Mouse (Mus musculus) forebrain, embryonic 16.5 days (tissue): Measurements from ENCODE around the gene Tarbp1. TPM values are rescaled to one million over a fixed set of nuclear protein-coding genes. Genes with fewer than 3 reads are reported as not detected.
A peak's percentile ranks its signal among the peaks of the same experiment; 100 is the strongest.
"Not testable (repeated sequence)": the region's sequence is repeated elsewhere in the genome, so short reads cannot be mapped to it uniquely, and the experiment has no call there.

Source experiments
- ATAC-seq: fragments of 200-750 bp; cut with Nextera tagmentation; 2 replicates; pipeline ENCODE4 v1.8.0; 2017; ENCODE audit warnings: mild to moderate bottlenecking, moderate library complexity
- H3K27ac ChIP-seq: fragments of 300-500 bp; sonication (generic); 2 replicates; pipeline ENCODE4 v1.5.1; 2014; ENCODE audit warnings: low read length, control low read depth
- H3K27me3 ChIP-seq: fragments of 300-500 bp; sonication (generic); replicated peaks from 2 replicates; pipeline ENCODE4 v1.6.1; 2014; ENCODE audit warnings: low read length; ENCODE audit not compliant: control insufficient read depth, insufficient read depth
- H3K36me3 ChIP-seq: fragments of 300-500 bp; sonication (generic); 2 replicates; pipeline ENCODE4 v1.6.1; 2014; ENCODE audit not compliant: control insufficient read depth, insufficient read depth
- H3K4me1 ChIP-seq: fragments of 300-500 bp; sonication (generic); replicated peaks from 2 replicates; pipeline ENCODE4 v1.6.1; 2014; ENCODE audit warnings: low read length; ENCODE audit not compliant: control insufficient read depth, insufficient read depth
- H3K4me2 ChIP-seq: fragments of 300-500 bp; sonication (generic); 2 replicates; pipeline ENCODE4 v1.6.1; 2014; ENCODE audit warnings: mild to moderate bottlenecking, low read length, control low read depth
- H3K4me3 ChIP-seq: fragments of 300-500 bp; sonication (generic); replicated peaks from 2 replicates; pipeline ENCODE4 v1.5.1; 2014; ENCODE audit warnings: mild to moderate bottlenecking, low read length, control low read depth
- H3K9ac ChIP-seq: fragments of 300-500 bp; sonication (generic); replicated peaks from 2 replicates; pipeline ENCODE4 v1.6.1; 2014; ENCODE audit warnings: low read depth, low read length, control low read depth
- H3K9me3 ChIP-seq: fragments of 300-500 bp; sonication (generic); 2 replicates; pipeline ENCODE4 v1.6.1; 2016; ENCODE audit warnings: low read length; ENCODE audit not compliant: control insufficient read depth
- WGBS: fragments of 180-500 bp; shearing (Covaris S2); extraction: QIAGEN DNeasy Blood & Tissue Kit; methylation state at CpG from one replicate; pipeline ENCODE4 v1.1.7; 2014; 5-methylcytosine and 5-hydroxymethylcytosine counted together
- polyA plus RNA-seq: library from polyadenylated mRNA; unstranded; fragments of >200 nt; fragmentation: Nextera tagmentation; extraction: Ambion mirVana; gene quantifications from 2 replicates; pipeline ENCODE4 v1.2.1, GENCODE M21; 2015

Gene Tarbp1
- polyA plus RNA-seq, 1 experiment from 2014 or later: 1.8 TPM

DNA sequence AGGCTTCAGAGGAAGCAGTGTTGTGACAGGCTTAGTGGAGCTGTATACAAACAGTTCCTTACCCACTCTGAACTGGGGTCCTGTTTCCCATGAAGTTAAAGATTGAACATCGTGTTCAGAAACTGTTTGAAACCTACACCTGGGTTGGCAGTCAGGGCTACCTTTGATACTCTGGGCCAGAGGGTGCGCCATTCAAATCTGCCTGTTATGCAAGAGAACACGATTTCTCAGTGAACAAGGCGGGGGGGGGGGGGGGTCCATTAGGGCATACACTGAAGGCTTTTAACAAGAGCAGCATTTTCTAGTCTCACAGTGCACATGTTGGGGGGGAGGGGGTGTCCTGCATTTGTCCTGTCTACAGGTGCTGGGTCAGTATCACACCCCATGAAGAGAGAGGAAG is 50.7 kb downstream of the Tarbp1 start:
- WGBS: 85% methylated on average over 4 of the region's 4 CpGs

DNA sequence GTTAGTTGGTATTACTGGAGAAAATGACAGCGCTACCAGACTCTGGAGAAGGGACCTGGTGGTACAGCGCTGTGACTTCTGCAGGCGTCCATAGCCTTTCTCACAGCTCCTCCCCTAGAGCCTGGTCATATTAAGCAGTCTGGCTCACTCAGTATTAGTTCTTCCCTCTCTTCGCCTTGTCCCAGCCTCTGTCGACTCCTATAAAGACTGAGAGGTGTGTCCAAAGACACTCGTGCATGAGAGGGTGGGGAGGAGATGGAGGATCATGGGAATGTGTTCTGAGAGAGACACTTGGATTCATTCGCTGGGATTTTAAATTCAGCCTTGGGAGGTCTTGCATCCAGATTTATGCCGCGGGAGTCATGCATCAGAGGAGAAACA is 52.0 kb downstream of the Tarbp1 start:
- Histone ChIP-seq H3K4me1 (peaks cover 12% of the 10 kb centered on the region), H3K9ac (peak overlapping the region; percentile 80), H3K4me3 (peak overlapping the region; percentile 83), H3K27me3 (no peaks in the 10 kb centered on the region), H3K27ac (peak overlapping the region; percentile 62), H3K36me3 (peaks cover 23% of the 10 kb centered on the region), H3K4me2 (peak overlapping the region; percentile 89), H3K9me3 (no peaks in the 10 kb centered on the region)
- ATAC-seq: peak; percentile 36
- WGBS: 5% methylated on average over 9 of the region's 9 CpGs

More for the DNA sequence above, 50.7 kb downstream of the Tarbp1 start:
- peaks cover 12% of the 10 kb centered on the region for H3K4me1 ChIP-seq
- H3K27me3 ChIP-seq: no peaks in the 10 kb centered on the region
- no peak overlapping the region for H3K4me2 ChIP-seq
- H3K4me3 ChIP-seq: no peak overlapping the region
- H3K36me3 ChIP-seq: peaks cover 34% of the 10 kb centered on the region
- no peak for ATAC-seq
- H3K27ac ChIP-seq: no peak overlapping the region
- no peak overlapping the region for H3K9ac ChIP-seq
- no peaks in the 10 kb centered on the region for H3K9me3 ChIP-seq

DNA sequence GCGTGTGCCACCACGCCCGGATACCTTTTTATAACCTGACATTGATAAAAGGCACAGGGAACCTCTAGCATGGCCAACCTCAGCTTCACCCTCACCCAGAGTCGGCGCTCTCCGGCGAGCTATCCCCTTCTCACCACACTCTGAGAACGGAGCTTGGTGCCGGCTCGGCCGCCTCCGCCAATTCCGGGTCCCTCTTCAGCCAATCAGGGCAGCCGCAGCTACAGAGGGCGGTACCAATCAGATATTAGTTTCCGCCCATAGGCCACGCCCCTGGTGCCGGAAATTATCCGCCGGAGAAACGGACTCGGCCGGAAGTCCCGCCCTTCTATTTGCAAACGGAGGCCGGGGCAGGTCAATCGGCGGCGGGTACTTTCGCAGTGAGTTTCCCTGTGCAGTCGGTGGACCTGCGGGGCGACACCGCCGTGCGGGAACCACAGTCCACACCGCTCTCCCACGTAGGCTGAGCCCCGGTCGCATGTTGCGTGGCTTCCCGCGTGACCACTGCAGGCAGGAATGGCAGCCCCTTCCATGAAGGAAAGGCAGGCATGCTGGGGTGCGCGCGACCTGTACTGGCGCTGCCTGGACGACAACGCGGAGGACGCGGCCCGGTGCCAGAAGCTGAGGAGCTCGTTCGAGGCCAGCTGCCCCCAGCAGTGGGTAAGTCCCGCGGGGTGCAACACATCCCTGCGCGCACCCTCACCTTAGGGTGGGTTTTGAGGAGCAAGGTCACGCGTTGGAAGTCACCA is 52.5 kb downstream of the Tarbp1 start, which contains the start of gene Coa6:
Gene Coa6 (plus strand): TSS at position 342 of the 746 bp plus-strand sequence.
- peak within 1 kb of the TSS; percentile 62 for H3K27ac ChIP-seq
- peaks cover 12% of the 10 kb centered on the region for H3K4me1 ChIP-seq
- ATAC-seq: peak; percentile 99
- peak within 1 kb of the TSS; percentile 83 for H3K4me3 ChIP-seq
- no peaks in the 10 kb centered on the region for H3K9me3 ChIP-seq
- peak within 1 kb of the TSS; percentile 80 for H3K9ac ChIP-seq
- H3K4me2 ChIP-seq: peak within 1 kb of the TSS; percentile 89
- H3K36me3 ChIP-seq: peaks cover 18% of the 10 kb centered on the region
- H3K27me3 ChIP-seq: no peaks in the 10 kb centered on the region
- under 1% methylated on average over 61 of the region's 61 CpGs for WGBS

DNA sequence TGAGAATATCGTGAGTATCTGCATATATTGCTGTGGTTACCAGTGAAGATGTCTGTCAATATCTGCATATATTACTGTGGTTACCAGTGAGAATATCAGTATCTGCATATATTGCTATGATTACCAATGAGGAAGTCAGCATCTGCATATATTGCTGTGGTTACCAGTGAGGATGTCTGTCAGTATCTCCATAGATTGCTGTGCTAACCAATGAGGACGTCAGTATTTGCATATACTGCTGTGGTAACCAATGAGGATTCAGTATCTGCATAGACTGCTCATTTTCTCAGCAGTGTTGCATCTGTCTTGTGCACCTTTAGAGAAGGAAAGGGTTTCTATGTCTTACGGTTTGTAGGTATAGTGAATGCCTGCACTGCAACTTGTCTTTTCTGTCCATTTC is 54.0 kb downstream of the Tarbp1 start:
- WGBS: 80% methylated on average over 3 of the region's 3 CpGs
- H3K27ac ChIP-seq: no peak overlapping the region
- H3K27me3 ChIP-seq: no peaks in the 10 kb centered on the region
- H3K9me3 ChIP-seq: no peaks in the 10 kb centered on the region
- H3K36me3 ChIP-seq: peaks cover 5% of the 10 kb centered on the region
- ATAC-seq: no peak
- H3K4me3 ChIP-seq: no peak overlapping the region
- H3K4me2 ChIP-seq: no peak overlapping the region
- H3K9ac ChIP-seq: no peak overlapping the region
- peaks cover 12% of the 10 kb centered on the region for H3K4me1 ChIP-seq

DNA sequence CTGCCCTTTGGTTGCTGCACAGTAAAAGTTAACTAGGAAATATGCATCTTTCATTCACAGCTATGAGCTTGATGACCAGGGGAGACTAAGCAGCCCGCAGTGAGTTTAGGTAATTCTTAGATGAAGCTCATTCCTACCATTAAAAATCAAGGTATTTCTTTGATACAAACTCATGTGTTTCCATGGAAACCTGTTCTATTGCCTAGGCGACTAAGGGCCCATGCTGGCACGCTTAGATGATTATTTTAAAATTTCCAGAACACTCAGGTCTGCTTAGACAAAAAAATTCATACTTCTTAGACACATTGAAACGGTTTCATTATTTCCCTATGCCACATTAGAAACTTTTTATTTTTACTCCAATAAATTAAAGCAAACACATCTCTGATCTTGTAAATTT is 69.8 kb downstream of the Tarbp1 start:
- Histone ChIP-seq H3K4me2 (no peak overlapping the region), H3K4me1 (0 out of 2 replicates have a peak, but pooled peaks cover 2% of the 10 kb centered on the region), H3K9me3 (no peaks in the 10 kb centered on the region), H3K4me3 (no peak overlapping the region), H3K9ac (no peak overlapping the region), H3K27me3 (no peaks in the 10 kb centered on the region), H3K27ac (no peak overlapping the region), H3K36me3 (no peaks in the 10 kb centered on the region)
- peak; percentile 40; the same call in 1 of the 2 replicates for ATAC-seq
- 69% methylated on average over 4 of the region's 4 CpGs for WGBS

DNA sequence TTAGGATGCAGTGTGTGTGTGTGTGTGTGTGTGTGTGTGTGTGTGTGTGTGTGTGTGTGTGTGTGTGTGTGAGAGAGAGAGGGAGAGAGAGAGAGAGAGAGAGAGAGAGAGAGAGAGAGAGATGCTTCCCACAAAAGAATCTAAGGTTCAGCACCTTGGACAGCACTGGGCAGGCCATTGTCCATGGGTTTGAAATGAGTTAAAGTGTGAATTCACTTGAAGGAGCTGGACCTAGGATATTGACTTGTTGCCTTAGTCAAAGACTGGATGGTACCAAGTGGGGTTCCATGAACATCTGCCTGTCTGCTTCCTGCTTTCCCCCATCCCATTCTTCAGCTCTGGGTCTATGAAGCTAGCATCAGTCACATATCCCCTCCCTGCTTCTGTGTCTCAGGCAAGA is 70.3 kb downstream of the Tarbp1 start:
- H3K36me3 ChIP-seq, H3K4me2 ChIP-seq, H3K27me3 ChIP-seq, H3K9ac ChIP-seq, H3K9me3 ChIP-seq, H3K4me1 ChIP-seq, H3K4me3 ChIP-seq, ATAC-seq: not testable (repeated sequence)
- H3K27ac ChIP-seq: 0 out of 2 replicates have a peak overlapping the region, but pooled peaks have one; percentile 37

DNA sequence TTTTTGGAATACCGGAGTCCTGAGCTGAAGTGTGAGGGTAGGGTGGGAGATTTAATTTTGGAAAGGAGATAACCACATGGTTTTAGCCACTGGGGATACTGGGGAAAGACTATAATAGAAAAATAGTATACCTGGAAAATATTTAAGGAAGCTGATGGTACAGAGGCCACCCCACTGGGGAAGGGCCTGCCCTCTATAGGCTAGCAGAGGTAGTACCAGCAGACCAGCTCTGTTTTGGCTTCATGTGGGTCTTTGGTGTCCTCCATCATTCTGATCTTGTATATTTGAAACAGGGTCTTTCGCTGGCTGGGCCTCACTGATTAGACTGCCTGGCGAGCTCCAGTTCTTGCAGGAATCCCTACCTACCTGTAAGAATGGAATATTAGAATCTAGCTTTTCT is 76.5 kb downstream of the Tarbp1 start:
- H3K9me3 ChIP-seq: no peaks in the 10 kb centered on the region
- WGBS: 75% methylated on average over 3 of the region's 3 CpGs
- no peaks in the 10 kb centered on the region; the same call in 1 of the 2 replicates for H3K4me1 ChIP-seq
- no peak overlapping the region for H3K27ac ChIP-seq
- H3K4me3 ChIP-seq: no peak overlapping the region
- no peak overlapping the region for H3K4me2 ChIP-seq
- ATAC-seq: no peak
- no peaks in the 10 kb centered on the region for H3K36me3 ChIP-seq
- no peak overlapping the region for H3K9ac ChIP-seq
- H3K27me3 ChIP-seq: no peaks in the 10 kb centered on the region

DNA sequence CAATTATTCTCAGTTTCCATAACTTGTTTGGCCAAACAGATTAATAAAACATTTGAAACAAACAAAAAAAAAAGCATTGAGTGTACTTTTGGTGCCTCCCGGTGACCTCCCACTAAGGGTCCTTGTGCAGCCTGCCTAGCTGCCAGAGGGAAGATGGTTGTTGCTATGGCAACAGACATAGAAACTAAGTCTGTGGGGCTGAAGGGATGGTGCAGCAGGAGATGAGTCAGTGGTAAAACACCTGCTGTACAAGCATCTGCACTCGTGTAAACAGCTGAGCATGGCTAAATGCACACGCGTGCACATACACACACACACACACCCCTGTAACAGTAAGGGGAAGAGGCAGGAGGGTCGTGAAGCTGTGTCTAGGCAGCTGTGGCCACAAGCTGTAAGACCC is 78.9 kb downstream of the Tarbp1 start:
- WGBS: 43% methylated on average over 5 of the region's 5 CpGs
- H3K36me3 ChIP-seq: no peaks in the 10 kb centered on the region
- no peak overlapping the region for H3K4me2 ChIP-seq
- H3K4me3 ChIP-seq: no peak overlapping the region
- H3K9me3 ChIP-seq: no peaks in the 10 kb centered on the region
- H3K27me3 ChIP-seq: no peaks in the 10 kb centered on the region
- no peak overlapping the region for H3K27ac ChIP-seq
- H3K4me1 ChIP-seq: peaks cover 3% of the 10 kb centered on the region; the same call in 1 of the 2 replicates
- no peak overlapping the region for H3K9ac ChIP-seq
- ATAC-seq: 0 out of 2 replicates have a peak, but pooled peaks have one; percentile 28

DNA sequence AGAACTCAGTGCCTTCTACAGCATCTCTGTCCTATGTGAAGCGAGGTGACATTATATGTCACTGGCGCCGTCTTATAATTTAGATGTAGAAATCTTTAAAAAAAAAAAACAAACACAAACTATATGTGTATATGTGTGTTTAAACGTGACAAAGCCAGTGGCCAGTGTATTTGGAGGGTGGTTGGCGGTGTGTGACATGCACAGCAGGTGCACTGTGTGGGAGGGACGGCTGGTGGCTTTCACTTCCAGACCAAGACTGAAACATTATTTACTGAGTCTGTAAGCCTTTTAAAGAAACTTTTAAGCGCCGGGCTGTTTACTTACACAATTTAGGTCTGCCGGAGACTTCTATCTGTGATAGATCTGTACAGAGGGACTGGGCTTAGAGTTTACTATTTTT is 79.5 kb downstream of the Tarbp1 start:
- no peaks in the 10 kb centered on the region for H3K27me3 ChIP-seq
- no peak overlapping the region for H3K4me2 ChIP-seq
- no peak overlapping the region for H3K4me3 ChIP-seq
- no peak overlapping the region for H3K27ac ChIP-seq
- 75% methylated on average over 9 of the region's 9 CpGs for WGBS
- H3K9me3 ChIP-seq: no peaks in the 10 kb centered on the region
- ATAC-seq: no peak
- H3K4me1 ChIP-seq: peaks cover 3% of the 10 kb centered on the region; the same call in 1 of the 2 replicates
- no peak overlapping the region for H3K9ac ChIP-seq
- H3K36me3 ChIP-seq: no peaks in the 10 kb centered on the region
